Mouse (Mus musculus) cerebellum, adult (tissue): ENCODE measurements at regions not wholly inside any gene's neighbourhood (a gene's known extent, or its start where the extent isn't known, plus 50 kb on each side); places are given as distances from the start of the nearest gene placed in this dataset.
A peak's percentile ranks its signal among the peaks of the same experiment; 100 is the strongest.

Experiments used
- ATAC-seq: cut with Nextera tagmentation; 2 replicates; pipeline ENCODE4 v1.9.2; 2017; ENCODE audit warnings: mild to moderate bottlenecking, moderate library complexity, mixed read lengths; ENCODE audit not compliant: insufficient number of reproducible peaks, low FRiP score, low TSS enrichment

DNA sequence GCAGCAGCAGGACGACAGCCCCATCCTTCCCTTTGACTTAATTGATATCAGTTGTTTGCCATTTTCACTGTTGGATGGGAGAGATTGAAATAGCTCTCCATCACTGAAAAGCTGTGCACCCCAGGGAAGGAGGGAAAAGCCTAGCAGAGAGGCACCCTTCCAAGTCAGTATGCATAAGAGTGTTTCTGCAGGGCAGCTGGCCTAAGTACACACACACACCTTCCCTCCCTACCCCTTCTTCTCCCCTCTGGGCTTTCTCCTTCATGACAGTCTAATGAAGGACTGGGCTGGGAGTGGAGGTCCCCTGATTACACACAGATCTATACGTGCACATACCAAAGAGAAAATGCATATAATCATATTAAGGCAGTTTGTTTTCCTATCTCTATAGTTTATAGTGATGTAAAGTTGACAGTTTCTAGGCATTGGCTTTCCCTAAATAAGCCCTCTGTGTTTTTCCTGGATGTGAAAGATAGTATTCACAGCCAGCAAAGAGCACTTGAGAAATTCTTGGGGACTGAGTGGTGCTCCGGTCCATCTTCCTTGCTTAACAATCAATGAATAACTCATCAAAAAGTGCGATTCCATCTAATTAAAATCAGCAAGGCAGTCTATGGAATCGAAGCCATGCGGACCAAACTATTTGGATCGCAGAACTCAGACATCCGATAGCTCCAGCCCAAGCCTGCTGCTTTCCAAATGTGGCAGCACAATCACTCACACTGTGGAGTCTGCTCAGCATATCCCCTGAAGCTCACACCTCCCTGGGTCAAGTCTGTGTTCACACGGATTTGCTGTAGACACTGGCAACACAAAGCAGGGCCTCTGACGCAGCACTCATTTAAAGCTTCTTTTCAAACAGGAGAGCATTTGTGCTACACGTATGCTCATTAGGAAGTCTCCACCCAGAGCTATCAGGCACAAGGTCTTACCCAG, 224.9 kb upstream of the Sfrp2 start:
- ATAC-seq, result no peak

DNA sequence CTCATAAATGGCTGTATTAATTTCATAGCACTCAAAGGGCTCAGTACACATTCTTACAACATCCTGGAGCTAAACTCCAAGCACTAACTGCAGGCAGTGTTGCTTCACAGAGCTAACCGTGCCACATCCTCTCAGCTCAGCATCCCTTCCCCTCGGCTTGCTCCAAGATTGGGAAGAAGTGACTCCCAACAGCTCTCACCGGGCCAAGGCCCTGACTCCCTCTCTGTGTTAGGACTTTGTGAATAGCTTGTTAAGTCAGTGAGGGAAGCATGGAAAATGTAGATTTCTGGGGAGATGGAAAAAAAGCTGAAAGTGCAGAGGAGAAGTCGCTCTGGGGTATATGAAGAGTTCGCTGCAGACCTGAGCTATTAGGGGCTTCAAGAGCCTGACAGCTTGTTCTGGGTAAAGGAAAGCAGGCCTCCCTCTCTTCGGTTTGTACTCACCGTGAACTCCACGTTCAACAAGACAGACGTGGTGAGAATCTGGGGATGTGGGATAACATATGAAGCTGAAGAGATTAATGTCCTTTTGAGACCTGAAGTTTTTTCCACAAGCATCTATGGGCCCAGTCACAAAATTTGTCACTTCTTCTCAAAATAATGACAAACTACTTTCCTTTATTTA, 213.5 kb upstream of the Sfrp2 start:
- no peak for ATAC-seq

DNA sequence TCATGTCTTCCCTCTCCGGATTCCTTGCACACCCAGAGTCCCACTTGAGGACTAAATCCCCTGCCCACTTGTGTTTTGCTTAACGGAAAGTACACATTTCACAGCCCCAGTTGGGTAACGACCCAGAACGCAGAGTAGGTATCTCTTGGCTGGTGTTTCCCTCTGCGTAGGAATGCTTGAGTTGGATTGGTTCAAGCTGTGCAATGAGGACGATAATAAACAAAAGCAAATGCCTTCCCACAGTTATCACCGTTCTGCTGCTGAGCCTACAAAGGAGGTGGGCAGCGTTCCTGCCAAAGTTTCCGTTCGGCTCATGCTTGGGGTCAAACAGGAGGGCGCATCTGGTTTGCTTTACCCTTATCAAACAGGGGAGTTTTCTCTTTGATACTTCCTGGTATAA, 212.3 kb upstream of the Sfrp2 start:
- ATAC-seq, result no peak

DNA sequence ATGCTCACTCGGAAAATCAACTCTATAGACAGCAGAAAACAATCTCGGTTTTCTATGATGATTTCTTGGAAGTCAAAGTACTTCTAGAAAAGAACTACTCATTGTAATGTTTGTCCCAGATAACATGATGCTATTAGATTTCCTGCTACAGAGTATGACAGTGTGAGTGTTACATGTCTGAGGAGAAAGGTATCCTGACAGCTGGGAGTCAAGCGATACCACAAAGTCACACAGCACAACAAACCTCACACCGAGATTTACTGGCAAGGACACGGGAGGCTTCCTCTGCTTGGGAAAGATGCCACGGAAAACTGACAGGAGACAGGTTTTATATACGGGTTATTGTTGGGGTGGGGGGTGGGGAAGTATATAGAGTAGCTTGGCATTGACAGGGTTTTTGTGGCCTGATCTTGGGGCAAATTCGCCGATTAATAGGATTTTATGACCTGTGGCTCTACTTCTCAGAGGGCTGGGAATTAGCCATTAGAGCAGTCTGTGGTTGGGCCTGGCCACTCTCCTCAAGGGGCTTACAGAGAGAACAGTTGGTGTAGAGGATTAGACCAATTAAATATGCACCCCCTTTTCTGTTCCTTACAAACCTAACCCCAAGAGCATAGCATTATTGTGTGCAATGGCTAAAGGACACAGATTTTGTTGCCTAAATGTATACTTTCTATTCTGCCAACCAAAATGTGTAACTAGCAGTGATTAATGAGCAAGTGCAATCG, 209.2 kb upstream of the Sfrp2 start:
- no peak for ATAC-seq

DNA sequence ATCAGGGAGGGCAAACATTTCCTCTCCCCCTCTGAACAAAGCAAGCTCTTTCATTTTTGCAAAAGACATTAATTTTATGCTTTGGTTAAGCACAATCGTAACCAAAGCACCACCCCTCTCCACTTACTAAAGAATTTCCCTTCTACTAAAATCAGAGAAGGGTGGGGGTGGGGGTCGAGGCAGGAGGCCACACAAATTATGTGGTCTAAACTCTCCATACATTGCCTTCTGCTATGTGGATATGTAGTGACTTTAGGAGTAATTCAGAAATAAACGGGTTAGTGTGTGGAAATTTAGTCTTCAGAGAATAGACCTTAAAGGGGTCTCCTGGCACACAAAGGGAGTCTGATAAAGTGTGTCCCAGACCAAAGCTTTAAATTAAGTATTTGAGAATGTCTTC, 204.1 kb upstream of the Sfrp2 start:
- ATAC-seq, result no peak

DNA sequence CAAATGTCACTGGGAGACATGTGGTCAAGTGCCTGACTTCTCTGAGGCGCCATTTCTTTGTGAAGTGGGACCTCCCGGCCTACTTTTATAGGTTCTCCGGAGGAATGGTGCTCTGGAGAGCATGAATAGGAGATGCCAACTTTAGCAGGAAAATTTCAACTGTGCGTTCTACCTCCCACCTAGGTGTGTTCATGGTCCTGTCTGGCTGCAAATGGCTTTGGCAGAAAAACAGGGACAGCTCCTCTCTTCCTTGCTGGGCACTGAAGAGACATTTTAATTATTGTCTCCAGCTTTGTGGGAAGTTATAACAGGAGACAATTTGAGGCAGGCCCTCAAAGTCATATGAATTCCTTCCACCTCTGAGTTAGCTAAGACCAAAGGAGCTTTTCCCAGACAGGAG, 190.6 kb upstream of the Sfrp2 start:
- ATAC-seq, result no peak

DNA sequence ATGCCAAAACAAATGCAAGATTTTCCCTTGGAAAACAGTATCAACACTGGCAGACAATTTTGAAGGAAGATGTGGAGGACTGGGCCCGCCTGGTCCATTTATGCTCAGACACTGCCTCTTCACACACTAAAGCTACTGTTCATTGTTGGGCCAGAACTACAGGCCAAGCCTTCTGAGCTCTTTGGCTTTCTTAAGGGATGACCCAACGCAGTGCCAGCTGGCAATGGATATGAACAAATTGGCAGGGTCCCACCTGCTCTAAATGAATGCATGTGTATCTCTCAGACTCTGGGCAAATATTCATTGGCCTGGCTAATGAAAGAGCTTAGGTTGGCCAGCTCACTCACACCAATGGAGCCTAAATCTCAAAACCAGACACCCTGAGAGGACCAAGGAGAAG, 190.0 kb upstream of the Sfrp2 start:
- ATAC-seq, result no peak

DNA sequence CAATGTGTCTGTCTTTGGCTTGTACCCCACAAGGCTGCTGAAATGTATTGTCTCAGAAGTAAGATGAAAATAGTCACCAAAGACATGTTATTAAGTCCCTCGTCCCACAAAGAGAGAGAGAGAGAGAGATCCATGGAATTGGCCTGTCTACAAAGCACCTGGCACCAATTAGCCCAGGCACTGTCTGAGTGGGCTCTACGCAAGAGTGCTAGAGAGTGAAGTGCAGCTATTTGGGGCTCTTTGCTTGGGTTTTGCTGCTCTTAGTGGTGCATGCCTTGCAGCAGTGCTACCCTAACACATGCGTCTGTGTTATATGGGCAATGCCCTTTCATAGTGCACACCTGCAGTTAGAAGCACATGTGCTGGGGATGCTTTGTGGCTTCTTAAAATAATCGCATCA, 185.4 kb upstream of the Sfrp2 start:
- ATAC-seq, result no peak

DNA sequence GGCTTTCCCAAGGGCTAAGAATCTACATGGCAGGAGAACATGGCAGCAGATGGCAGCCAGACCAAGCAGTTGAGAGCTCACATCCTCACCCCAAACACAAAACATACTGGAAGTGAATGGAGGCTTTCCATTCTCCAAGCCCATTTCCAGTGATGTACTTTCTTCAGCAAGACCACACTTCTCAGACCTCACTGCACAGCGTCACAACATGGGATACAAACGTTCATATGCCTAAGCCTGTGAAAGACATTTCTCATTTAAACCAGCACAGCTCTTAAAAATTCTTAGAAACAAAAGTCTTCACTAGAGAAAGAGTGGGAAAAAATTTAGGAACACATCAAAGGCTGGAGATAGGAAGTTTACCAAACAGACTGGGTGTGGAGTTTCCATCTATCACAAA, 183.9 kb upstream of the Sfrp2 start:
- ATAC-seq, result no peak

DNA sequence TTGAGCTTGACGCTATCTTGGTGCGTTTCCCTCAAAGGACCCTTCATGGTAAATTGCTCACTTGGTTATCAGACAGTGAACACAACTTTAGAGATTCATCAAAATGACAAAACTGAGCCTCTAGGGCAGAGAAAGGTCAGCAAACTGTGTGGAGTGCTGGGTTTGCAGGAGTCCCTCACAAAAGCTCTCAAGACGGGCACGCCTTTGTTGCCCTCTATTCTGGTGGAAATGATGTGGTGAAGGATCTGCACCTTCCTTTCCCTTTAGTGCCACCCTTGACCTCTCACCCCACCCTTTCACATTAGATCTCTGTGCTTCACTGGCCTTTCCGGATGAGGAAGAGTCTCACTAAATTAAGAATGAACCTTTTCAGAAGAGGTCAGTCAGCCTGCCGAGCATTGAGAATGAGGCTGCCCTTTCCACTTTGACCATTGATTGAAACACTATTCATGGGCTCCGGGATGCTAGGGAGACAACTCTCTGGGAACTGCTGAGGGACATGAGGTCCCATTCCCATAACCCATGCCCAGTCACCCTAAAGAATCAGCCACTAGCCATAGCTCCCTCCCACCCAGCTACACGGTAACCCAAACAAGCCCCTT, 182.9 kb upstream of the Sfrp2 start:
- ATAC-seq, result no peak

DNA sequence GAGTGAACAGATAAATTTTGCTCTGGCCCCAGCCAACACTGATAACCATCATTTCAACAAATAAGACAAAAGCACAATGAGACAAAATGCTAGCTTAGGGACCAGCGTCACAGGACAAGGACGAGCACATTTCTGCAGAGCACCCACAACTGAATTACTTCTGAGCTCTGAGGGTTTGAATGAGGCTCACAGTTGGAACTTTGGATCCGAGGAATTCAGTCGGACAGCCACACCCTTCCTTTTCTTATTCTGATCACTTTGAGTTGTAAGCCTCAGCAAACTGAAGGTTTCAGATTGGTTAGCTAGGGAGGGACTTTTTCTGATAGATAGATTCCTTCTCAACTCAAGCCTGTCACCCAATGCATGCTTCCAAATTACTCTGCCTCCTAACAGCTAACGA, 180.0 kb upstream of the Sfrp2 start:
- no peak for ATAC-seq

DNA sequence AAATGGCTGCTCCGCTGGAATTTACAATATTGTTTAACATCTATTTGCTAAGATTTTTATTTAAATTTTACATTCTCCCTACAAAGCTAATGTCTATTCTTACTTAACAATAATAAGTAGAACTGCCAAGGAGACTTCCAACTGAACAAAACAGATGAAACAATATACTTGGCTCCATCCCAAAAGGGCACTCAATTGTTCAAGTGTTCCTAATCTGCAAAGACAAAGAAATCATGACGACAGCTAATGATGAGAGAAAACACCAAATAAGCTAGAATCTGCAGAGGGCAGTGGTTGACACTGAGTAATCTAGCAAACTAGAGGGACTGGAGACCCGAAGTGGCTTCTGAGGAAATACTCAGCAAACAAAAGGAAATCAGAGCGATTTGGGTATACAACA, 179.6 kb upstream of the Sfrp2 start:
- no peak for ATAC-seq

DNA sequence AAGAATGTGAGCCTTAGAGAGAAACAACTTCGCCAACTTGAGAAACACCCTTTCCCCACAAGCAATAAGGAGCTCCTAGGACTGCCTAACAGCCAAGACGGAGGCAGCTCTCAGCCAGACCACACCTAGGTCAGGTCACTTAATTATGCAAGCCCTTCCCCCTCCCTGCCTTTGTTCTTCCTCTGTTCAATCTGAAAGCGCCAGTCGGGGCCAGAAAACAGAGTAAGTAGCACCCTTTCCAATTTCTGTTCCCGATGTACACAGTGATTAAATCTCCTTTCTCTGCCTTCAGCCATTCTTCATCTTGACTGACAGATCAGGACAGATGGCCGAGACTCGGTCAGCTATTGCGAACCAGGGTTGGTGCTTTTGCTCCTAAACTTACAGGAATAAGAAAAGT, 177.0 kb upstream of the Sfrp2 start:
- no peak for ATAC-seq

DNA sequence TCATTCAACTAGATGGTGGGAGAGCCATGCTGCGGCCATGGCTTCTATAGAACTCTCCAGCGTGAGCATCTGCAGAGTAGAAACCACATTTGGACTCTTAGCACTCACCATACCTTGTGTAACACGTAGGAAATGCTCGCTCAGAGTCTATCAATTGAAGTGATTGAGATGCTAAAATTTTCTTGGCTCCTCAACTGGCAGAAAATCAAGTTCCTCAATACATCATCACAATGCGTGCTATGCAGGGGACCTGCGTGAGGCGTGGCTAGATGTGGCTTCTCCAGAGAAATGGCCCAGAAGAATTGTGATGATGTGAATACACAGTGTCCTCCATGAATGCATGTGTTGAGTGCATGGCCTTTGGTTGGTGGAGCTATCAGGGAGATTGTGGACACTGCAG, 174.9 kb upstream of the Sfrp2 start:
- no peak for ATAC-seq

DNA sequence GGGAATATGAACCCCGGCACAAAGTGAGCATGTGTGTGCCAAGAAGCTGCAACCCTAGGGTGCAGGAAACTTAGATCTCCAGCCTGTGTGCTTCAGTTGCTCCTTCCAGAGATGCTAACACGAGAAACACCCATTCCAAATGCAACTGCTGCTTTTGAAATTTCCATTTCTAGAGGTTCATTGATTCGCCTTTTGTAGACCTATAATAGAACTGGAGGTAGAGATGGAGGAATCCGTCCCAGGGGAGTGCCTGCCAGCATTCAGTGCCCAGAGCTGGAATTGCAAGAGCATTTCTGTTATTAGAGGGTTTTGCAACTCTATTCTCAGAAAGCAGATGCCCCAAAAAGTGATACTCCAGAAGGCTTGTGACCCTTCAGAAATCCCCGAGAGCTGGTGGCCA, 172.8 kb upstream of the Sfrp2 start:
- no peak for ATAC-seq

DNA sequence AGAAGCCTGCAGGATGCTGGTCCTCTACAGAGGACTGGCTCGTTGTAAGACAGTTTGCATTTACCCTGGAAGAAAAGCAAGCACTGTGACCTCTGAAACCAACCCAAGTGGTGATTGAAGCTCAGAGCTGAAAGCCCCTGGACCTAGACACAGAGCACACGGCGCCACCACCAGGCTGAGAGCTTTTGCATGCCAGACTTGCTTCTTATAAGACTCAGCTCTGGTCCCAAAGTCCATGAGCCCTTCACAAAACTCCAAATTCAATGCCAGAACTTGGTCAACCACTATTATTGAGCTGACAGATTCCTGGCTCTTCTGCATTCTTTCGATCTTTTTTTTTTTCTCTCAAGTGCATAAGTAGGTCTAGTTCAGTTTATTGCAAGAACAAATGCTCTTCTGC, 164.6 kb upstream of the Sfrp2 start:
- 0 out of 2 replicates have a peak, but pooled peaks have one; percentile 15 for ATAC-seq

DNA sequence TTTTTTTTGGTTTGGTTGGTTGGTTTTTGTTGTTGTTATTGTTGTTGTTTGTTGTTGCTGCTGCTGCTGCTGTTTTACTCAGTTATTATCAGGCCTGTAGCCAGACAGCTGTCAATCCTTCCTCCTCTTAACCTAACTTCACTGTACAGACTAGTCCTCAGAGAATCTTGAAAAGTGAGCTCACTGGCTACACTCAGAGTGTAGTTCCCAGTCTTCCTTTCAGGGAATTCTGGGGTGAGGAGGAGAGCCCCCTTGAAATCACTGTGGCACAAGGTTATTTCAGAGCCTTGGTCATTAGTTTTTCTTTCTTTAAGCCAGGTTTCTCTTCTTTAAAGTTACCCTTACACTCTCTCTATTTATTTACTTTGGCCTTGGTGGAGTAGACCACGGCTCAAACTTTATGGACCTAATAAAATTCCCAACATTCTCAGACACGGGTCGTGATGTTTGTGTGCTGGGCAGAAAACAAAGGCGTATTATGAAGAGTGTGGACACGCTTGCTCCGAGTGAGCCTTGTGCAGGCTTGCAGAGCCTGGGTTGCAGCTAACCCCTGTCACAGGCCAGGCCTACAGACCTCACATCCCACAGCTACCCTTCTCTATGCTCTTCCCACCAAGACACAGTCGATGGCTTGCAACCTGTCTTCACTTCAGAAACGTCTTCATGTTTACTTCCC, 156.9 kb upstream of the Sfrp2 start:
- ATAC-seq, result no peak

DNA sequence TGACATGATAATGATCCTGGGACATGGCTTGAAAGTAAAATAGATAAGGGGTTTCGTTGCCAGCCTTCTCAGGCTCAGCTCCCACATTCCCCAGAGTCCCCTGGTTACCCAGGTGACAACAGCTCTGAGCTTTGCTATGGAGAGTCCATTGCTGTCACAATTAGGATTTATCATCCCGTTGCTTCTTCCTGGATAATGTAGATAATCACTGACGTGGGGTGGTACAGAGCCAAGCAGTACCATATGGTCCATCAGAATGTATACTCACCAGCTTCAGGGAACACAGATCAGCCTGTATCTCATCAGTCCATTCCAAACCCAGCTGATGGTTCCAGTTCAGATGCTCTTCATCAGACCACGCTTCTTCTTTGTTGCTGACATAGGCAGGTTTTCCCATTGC, 145.7 kb upstream of the Sfrp2 start:
- ATAC-seq, result no peak

DNA sequence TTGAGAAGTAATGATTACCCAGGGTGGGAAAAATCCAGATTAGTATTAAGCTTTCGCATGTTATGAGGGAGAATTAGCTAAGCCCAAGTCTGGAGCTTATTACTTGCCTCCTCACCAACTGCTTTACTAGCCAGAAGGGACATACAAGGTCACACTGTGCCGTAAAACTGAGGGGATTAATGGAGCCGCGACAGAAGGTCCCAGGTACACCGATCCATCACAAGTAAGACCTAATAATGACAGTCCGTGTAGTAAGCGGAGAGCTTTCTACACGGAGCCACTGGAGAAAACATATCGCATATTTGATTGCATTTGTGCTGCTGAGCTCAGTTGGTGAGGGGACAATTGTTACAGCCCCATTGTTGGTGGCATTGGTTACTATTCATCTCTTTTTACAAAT, 133.1 kb upstream of the Sfrp2 start:
- ATAC-seq, result no peak

DNA sequence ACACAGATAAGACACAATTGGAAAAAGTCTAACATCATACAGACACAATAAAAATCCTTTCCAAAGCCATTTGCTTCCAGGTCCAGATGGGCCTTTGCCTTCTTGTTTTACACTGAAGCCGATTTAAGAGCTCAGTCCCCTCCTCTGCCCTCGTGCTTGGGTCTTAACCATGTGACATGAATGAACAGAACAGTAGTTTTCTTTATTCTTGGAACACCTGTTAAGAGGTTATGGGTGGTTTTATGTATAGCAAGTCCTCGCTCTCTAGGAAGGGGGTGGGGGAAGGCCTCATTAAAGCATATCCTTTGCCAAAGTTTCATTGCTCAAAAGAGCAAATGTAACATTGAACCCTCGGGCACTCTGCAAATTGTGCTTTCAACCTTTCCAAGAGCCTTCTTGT, 125.7 kb upstream of the Sfrp2 start:
- no peak for ATAC-seq
